Mouse (Mus musculus): ENCODE results near the gene Xrra1.

DNA sequence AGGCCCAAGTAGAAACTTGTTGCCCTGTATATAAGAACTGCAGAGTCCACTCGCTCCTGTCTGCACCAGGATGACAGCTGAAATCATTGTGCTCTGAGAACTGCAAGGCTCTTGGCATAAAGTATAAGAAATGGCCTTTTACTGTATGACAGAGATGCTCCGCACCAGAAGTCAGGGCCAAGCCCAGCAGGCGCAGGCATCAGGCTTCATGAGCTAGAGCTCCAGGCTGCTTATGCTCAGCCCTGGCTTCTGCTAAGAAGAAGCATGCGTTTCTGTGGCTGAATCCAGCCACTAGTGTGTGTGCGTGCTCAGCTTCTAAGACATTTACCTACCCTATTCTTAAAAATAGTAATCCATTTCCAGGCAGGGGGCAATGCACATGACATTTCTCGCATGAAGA lies 35.6 kb downstream of the Xrra1 start:
- TF ChIP-seq CTCF (IDR thresholded peaks at IDR 0.05) (no peak), EP300 (IDR thresholded peaks at IDR 0.05) (no peak)
